ENCODE assay signal across 9 mouse cellular contexts in the genomic region with DNA sequence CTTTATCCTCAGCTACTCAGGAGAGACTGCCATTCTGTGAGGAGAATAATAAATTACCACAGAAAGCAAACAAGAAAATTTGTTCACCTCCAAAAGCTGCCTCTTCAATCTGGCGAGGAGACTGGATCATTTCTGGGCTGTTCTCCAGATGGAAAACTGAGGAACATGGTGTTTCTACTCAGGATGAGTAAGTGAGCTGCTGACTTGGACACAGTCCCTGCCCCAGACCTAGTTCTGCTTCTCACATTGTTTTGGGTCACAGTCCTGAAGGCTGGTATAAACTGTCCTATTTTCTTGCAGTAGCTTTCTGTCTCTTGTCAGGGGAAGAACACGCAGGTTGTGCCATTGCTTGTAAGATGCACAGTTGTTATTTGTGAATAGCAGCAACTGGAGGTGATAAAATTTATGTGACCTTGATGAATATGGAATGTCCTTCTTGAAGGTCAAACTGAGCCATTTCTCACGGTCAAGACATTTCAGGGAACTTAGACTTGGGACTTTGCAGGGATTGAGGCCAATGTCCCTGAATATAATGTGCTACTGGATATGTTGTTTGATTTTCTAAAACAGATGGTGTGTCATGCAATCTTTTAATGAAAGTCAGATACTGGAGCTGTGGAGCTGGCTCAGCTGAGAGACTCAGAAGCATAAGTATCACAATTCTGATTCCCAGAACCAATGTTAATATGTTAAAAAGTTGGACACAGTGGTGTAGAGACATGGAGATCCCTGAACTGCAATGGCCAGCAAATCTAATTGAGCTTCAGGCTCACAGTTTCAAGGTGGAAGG.
DNase-seq lines count a peak whose midpoint lies in the region; ATAC-seq and TF ChIP-seq lines count a peak whose summit lies in the region.
"Had no signal": no experiment of that assay in that cellular context is flagged by ENCODE, and none has a peak within 500 bp of the region (broad histone marks: within the 10 kb centered on the region; RNA-seq: fewer than 3 reads in every experiment).

No protein-coding gene starts in this region.

- H3K9ac ChIP-seq in hindbrain, embryonic 13.5 days: no peak overlapping the region
- H3K9ac ChIP-seq: lung, embryonic 15.5 days had no signal

- H3K36me3 ChIP-seq in hindbrain, embryonic 13.5 days: no peaks in the 10 kb centered on the region
- H3K36me3 ChIP-seq: lung, embryonic 15.5 days had no signal

- WGBS in hindbrain, embryonic 13.5 days: 89% methylated on average over 3 of the region's 3 CpGs

- H3K4me3 ChIP-seq in cortical plate, adult 2 months (ENCODE audit: insufficient read depth, low read length): no peak overlapping the region
- no peak overlapping the region for H3K4me3 ChIP-seq in hindbrain, embryonic 13.5 days
- H3K4me3 ChIP-seq: lung, embryonic 15.5 days had no signal

- peaks cover 2% of the 10 kb centered on the region for H3K4me1 ChIP-seq in cortical plate, adult 2 months (ENCODE audit: control insufficient read depth, insufficient read depth, low read length)
- peaks cover 7% of the 10 kb centered on the region; the same call in 1 of the 2 replicates for H3K4me1 ChIP-seq in hindbrain, embryonic 13.5 days (replicated peaks)
- H3K4me1 ChIP-seq: lung, embryonic 15.5 days had no signal

- no peaks in the 10 kb centered on the region for H3K9me3 ChIP-seq in hindbrain, embryonic 13.5 days
- H3K9me3 ChIP-seq: lung, embryonic 15.5 days had no signal

- no peaks in the 10 kb centered on the region for H3K27me3 ChIP-seq in hindbrain, embryonic 13.5 days
- H3K27me3 ChIP-seq: lung, embryonic 15.5 days had no signal

- no peak for TF ChIP-seq POLR2A in cortical plate, adult 2 months (IDR thresholded peaks at IDR 0.05; ENCODE audit: extremely low read depth, insufficient read depth, low read length)

- peak; percentile 6 for DNase-seq in urinary bladder, postnatal 25 days (ENCODE audit: low spot score)
- DNase-seq in urinary bladder, postnatal 10 days (ENCODE audit: low spot score): no peak
- DNase-seq in layer of hippocampus, adult 8-10 months (ENCODE audit: low spot score in 2 of 2): peak; percentile 80
- peak; percentile 76 for DNase-seq in telencephalon, adult 2 months (ENCODE audit: low read depth, low spot score)
- no peak for DNase-seq in thymus, postnatal 14 days
- no peak for DNase-seq in embryo, embryonic 10.5 days (ENCODE audit: low spot score)

- ATAC-seq in hindbrain, embryonic 13.5 days (ENCODE audit: low FRiP score): no peak

- peak overlapping the region; percentile 83 for H3K27ac ChIP-seq in cortical plate, adult 2 months (ENCODE audit: insufficient read depth, low read length)
- H3K27ac ChIP-seq in hindbrain, embryonic 13.5 days: no peak overlapping the region
- H3K27ac ChIP-seq: lung, embryonic 15.5 days had no signal

- TF ChIP-seq CTCF in cortical plate, adult 2 months (IDR thresholded peaks at IDR 0.05; ENCODE audit: extremely low read depth, insufficient read depth, low read length): no peak

- no peak overlapping the region for H3K4me2 ChIP-seq in hindbrain, embryonic 13.5 days
- H3K4me2 ChIP-seq: lung, embryonic 15.5 days had no signal

Comparison
In these comparisons a context has a peak if more than half of its experiments do, and no peak if none do; other contexts are left out.
1. DNase-seq: peak in urinary bladder, postnatal 25 days (single experiment), layer of hippocampus, adult 8-10 months (2 of 2) and telencephalon, adult 2 months (single experiment); none in urinary bladder, postnatal 10 days (single experiment), thymus, postnatal 14 days (single experiment) and embryo, embryonic 10.5 days (single experiment).